Mouse (Mus musculus) kidney, adult 8-10 months (tissue): ENCODE data around the gene Olfr27.

ENCODE experiments used
- DNase-seq, 2 experiments: peaks; one replicate each; pipeline ENCODE4 v3.0.0; 2022

Gene Olfr27

GRCm38 (mm10) chr9:39127831-39128230 lies at the start of gene Olfr27:
Gene Olfr27, plus strand, starts transcription at chr9:39128131.
- DNase-seq = no peak

GRCm38 (mm10) chr9:39078787-39079186 lies 49.1 kb upstream of the Olfr27 start, which contains the start of gene Olfr938:
Gene Olfr938, minus strand, starts transcription at chr9:39078887.
- DNase-seq = no peak

GRCm38 (mm10) chr9:39127326-39127725 lies 605 bp upstream of the Olfr27 start:
- DNase-seq = no peak

GRCm38 (mm10) chr9:39152401-39152800 lies 24.5 kb downstream of the Olfr27 start:
- DNase-seq = no peak

- no peak for DNase-seq
These were observed 38.1 kb downstream of the Olfr27 start, which contains the start of gene Olfr943 for GRCm38 (mm10) chr9:39166004-39166403. Gene Olfr943, plus strand, starts transcription at chr9:39166304.
